Mouse (Mus musculus): ENCODE results near the gene Rasgef1b. TPM values are rescaled to one million over a fixed set of nuclear protein-coding genes. Genes with fewer than 3 reads are reported as not detected.

The Rasgef1b gene
- polyA plus RNA-seq, 1 experiment from 2014 or later = 31.1 TPM

DNA sequence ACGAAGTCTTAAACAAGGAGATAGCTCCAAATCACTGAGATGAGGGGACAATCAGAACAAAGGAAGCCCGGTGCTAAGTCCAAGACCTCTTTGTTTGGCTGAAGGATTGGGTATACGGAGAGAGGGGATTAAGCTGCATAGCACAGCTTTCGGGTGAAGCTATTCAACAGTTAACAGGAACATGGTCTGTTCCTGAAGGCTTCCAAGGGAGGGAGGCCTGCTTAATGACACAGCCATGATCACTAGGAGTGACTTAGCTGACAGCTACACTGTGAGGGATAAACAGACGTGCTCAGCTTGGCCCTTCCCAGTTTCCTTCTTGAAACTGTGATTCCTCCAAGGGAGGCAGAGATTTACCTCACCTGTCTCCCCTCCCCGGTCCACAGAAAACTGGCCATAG lies 41.0 kb downstream of the Rasgef1b start:
- WGBS = 58% methylated on average over 6 of the region's 6 CpGs
- H3K9ac ChIP-seq (ENCODE audit: low read length) = no peak overlapping the region
- H3K9me3 ChIP-seq (replicated peaks; ENCODE audit: control insufficient read depth, low read length) = no peaks in the 10 kb centered on the region
- H3K27ac ChIP-seq (ENCODE audit: low read length) = no peak overlapping the region
- ATAC-seq (replicated peaks; ENCODE audit: extremely low read depth, insufficient read depth, low FRiP score) = no peak
- H3K4me3 ChIP-seq (ENCODE audit: low read length) = no peak overlapping the region
- peaks cover 7% of the 10 kb centered on the region; the same call in 1 of the 2 replicates for H3K4me1 ChIP-seq (ENCODE audit: control insufficient read depth, insufficient read depth, low read length)
- H3K4me2 ChIP-seq (ENCODE audit: low read depth, low read length) = no peak overlapping the region
- H3K36me3 ChIP-seq (ENCODE audit: control insufficient read depth, insufficient read depth) = no peaks in the 10 kb centered on the region
- H3K27me3 ChIP-seq (ENCODE audit: control insufficient read depth, insufficient read depth, low read length) = no peaks in the 10 kb centered on the region

DNA sequence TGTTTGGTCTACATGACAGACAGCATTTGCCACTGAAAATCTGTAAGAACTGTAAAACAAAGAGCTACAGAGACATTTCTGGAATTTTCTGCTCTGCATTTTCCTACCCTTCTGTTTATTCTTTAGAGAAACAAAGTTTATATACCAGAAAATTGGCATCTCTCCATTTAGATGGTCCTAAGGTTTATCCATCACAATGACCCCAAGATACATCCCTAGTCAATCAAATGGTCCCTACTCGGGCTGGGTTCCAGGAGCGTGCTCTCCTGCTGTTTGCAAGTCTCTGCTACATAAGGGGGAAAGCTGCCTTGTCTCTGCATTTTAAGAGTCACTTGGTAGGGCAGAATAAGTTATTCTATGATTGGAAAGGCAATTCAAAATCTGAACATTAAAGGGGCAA lies 44.8 kb downstream of the Rasgef1b start:
- Histone ChIP-seq H3K9me3 (replicated peaks; ENCODE audit: control insufficient read depth, low read length) (no peaks in the 10 kb centered on the region), H3K4me1 (ENCODE audit: control insufficient read depth, insufficient read depth, low read length) (no peaks in the 10 kb centered on the region), H3K27me3 (ENCODE audit: control insufficient read depth, insufficient read depth, low read length) (no peaks in the 10 kb centered on the region), H3K27ac (ENCODE audit: low read length) (no peak overlapping the region), H3K4me3 (ENCODE audit: low read length) (no peak overlapping the region), H3K36me3 (ENCODE audit: control insufficient read depth, insufficient read depth) (no peaks in the 10 kb centered on the region), H3K4me2 (ENCODE audit: low read depth, low read length) (no peak overlapping the region), H3K9ac (ENCODE audit: low read length) (no peak overlapping the region)
- no peak for ATAC-seq (replicated peaks; ENCODE audit: extremely low read depth, insufficient read depth, low FRiP score)
- WGBS = 49% methylated on average over 2 of the region's 2 CpGs

DNA sequence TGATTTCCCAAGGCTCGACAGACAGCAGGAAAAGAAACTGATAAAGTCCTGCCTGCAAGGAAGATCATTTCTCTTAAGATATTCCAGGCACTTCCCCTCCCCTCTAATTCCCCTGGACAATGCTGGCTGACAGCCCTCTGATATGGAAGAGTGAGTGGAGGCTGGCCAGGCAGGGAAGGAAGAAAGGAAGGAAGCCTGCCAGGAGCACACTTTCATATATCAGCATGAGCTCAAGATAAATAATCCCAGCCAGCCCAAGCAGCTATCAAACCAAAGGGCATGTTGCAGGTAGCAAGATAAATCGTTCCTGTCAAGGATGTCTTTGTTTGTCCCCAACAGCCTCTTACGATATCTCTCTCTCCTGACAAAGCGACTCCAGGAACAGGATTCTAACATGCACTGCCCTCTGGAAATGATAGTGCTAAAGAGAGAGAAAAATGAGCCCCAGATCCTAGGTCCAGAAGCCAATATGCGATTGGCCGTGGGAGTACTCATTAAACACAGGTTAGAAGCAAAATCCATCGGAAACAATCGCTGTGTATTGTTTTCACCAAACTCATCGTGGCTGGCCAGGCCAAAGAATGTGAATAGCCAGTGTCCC lies 58.8 kb downstream of the Rasgef1b start:
- peak overlapping the region; percentile 69 for H3K27ac ChIP-seq (ENCODE audit: low read length)
- H3K4me2 ChIP-seq (ENCODE audit: low read depth, low read length) = peak overlapping the region; percentile 41
- no peaks in the 10 kb centered on the region for H3K36me3 ChIP-seq (ENCODE audit: control insufficient read depth, insufficient read depth)
- no peaks in the 10 kb centered on the region for H3K9me3 ChIP-seq (replicated peaks; ENCODE audit: control insufficient read depth, low read length)
- ATAC-seq (replicated peaks; ENCODE audit: extremely low read depth, insufficient read depth, low FRiP score) = peak; percentile 92
- no peak overlapping the region for H3K4me3 ChIP-seq (ENCODE audit: low read length)
- no peak overlapping the region for H3K9ac ChIP-seq (ENCODE audit: low read length)
- peaks cover 17% of the 10 kb centered on the region for H3K4me1 ChIP-seq (ENCODE audit: control insufficient read depth, insufficient read depth, low read length)
- 17% methylated on average over 9 of the region's 9 CpGs for WGBS
- no peaks in the 10 kb centered on the region for H3K27me3 ChIP-seq (ENCODE audit: control insufficient read depth, insufficient read depth, low read length)

DNA sequence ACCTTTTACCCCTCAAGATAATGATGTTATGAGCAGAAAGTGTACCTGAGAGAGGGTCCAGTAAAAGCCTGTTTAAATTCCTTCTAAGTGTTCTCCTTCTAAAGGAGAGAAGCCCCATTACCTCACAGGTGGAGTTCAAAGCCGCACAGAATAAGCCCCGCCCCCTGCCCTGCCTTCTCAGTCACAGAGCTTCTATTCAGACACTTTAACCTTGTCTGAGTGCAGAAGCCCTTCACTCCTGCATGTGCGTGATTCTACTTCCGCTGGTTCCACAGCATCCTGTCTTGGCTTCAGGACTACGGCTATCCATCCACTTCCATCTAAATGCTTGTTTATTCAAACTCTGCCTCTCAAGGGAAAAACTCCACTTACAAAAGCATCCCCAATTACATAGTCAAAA lies 72.8 kb downstream of the Rasgef1b start:
- Histone ChIP-seq H3K27me3 (ENCODE audit: control insufficient read depth, insufficient read depth, low read length) (no peaks in the 10 kb centered on the region), H3K4me2 (ENCODE audit: low read depth, low read length) (no peak overlapping the region), H3K4me3 (ENCODE audit: low read length) (no peak overlapping the region), H3K9ac (ENCODE audit: low read length) (no peak overlapping the region), H3K9me3 (replicated peaks; ENCODE audit: control insufficient read depth, low read length) (no peaks in the 10 kb centered on the region), H3K36me3 (ENCODE audit: control insufficient read depth, insufficient read depth) (no peaks in the 10 kb centered on the region), H3K27ac (ENCODE audit: low read length) (no peak overlapping the region), H3K4me1 (ENCODE audit: control insufficient read depth, insufficient read depth, low read length) (no peaks in the 10 kb centered on the region)
- no peak for ATAC-seq (replicated peaks; ENCODE audit: extremely low read depth, insufficient read depth, low FRiP score)
- 50% methylated on average over 5 of the region's 5 CpGs for WGBS

DNA sequence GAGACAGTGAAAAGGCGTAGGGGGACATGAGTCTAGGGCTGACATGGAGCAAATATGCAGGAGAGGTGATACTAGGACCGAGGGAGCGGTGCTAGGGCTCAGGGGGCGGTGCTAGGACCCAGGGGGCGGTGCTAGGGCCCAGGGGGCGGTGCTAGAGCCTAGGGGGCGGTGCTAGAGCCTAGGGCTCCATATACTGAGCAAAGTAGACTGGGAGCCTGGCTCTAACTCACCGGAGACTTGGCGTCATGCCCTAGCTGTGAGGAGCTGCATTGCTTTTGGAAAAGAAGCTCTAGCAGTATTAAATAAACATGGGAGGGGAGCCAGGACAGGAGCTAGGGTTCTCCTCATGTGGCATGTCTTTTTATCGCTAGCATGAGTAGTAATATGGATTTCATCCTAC lies 75.9 kb downstream of the Rasgef1b start:
- no peaks in the 10 kb centered on the region for H3K27me3 ChIP-seq (ENCODE audit: control insufficient read depth, insufficient read depth, low read length)
- no peaks in the 10 kb centered on the region for H3K9me3 ChIP-seq (replicated peaks; ENCODE audit: control insufficient read depth, low read length)
- no peak overlapping the region for H3K4me3 ChIP-seq (ENCODE audit: low read length)
- no peaks in the 10 kb centered on the region for H3K36me3 ChIP-seq (ENCODE audit: control insufficient read depth, insufficient read depth)
- no peak overlapping the region for H3K4me2 ChIP-seq (ENCODE audit: low read depth, low read length)
- WGBS = 77% methylated on average over 10 of the region's 10 CpGs
- no peak overlapping the region for H3K27ac ChIP-seq (ENCODE audit: low read length)
- peaks cover 6% of the 10 kb centered on the region for H3K4me1 ChIP-seq (ENCODE audit: control insufficient read depth, insufficient read depth, low read length)
- ATAC-seq (replicated peaks; ENCODE audit: extremely low read depth, insufficient read depth, low FRiP score) = no peak
- H3K9ac ChIP-seq (ENCODE audit: low read length) = no peak overlapping the region

DNA sequence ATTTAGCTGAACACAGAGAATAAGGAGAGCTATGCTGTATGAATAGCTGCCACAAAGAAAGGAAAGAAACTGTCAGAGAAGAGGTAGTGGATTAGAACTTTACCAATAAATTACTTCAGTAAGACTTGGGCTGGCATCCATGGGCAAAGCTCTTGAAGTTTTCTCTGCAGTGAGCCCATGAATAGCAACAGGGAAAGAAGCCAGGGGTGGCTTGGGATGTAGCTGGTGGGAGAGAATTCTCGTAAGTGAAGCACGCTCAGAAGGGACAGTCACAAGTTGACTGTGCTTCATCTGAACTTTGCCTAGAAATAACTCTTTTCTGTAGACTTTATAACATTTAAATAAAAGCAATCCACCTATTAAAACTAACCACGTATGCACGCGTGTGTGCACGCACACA lies 87.5 kb downstream of the Rasgef1b start:
- no peak for ATAC-seq (replicated peaks; ENCODE audit: extremely low read depth, insufficient read depth, low FRiP score)
- Histone ChIP-seq H3K4me2 (ENCODE audit: low read depth, low read length) (no peak overlapping the region), H3K9ac (ENCODE audit: low read length) (no peak overlapping the region), H3K36me3 (ENCODE audit: control insufficient read depth, insufficient read depth) (no peaks in the 10 kb centered on the region), H3K27me3 (ENCODE audit: control insufficient read depth, insufficient read depth, low read length) (no peaks in the 10 kb centered on the region; the same call in 1 of the 2 replicates), H3K9me3 (replicated peaks; ENCODE audit: control insufficient read depth, low read length) (no peaks in the 10 kb centered on the region), H3K27ac (ENCODE audit: low read length) (no peak overlapping the region), H3K4me3 (ENCODE audit: low read length) (no peak overlapping the region), H3K4me1 (ENCODE audit: control insufficient read depth, insufficient read depth, low read length) (peaks cover 3% of the 10 kb centered on the region; the same call in 1 of the 2 replicates)
- 83% methylated on average over 6 of the region's 6 CpGs for WGBS

DNA sequence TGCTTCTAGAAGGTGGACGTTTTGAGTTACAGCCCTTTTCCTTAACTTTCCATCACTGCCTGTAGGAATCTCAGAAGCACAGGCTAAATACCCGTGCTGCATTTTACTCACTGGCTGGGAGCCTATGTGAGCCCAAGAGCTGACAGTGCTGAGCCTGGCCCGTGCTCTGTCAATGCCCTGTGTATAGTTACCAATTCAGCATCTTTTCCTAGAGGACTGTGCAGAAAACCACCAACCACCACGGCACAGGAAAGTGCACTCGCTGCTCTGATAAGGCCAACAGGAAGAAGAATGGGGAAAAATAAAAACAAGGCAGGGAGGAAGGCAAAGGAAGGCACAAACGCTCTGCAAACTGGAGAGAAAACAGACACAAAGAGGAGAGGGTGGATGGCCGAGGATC lies 92.3 kb downstream of the Rasgef1b start:
- Histone ChIP-seq H3K27ac (ENCODE audit: low read length) (peak overlapping the region; percentile 11; the same call in 1 of the 2 replicates), H3K9ac (ENCODE audit: low read length) (no peak overlapping the region), H3K4me1 (ENCODE audit: control insufficient read depth, insufficient read depth, low read length) (peaks cover 20% of the 10 kb centered on the region), H3K36me3 (ENCODE audit: control insufficient read depth, insufficient read depth) (no peaks in the 10 kb centered on the region), H3K9me3 (replicated peaks; ENCODE audit: control insufficient read depth, low read length) (no peaks in the 10 kb centered on the region), H3K4me3 (ENCODE audit: low read length) (no peak overlapping the region), H3K27me3 (ENCODE audit: control insufficient read depth, insufficient read depth, low read length) (no peaks in the 10 kb centered on the region), H3K4me2 (ENCODE audit: low read depth, low read length) (no peak overlapping the region)
- 29% methylated on average over 7 of the region's 7 CpGs for WGBS
- no peak for ATAC-seq (replicated peaks; ENCODE audit: extremely low read depth, insufficient read depth, low FRiP score)

GRCm38 (mm10) chr5:99634010-99634541 lies 94.8 kb downstream of the Rasgef1b start:
- Histone ChIP-seq H3K4me1 (ENCODE audit: control insufficient read depth, insufficient read depth, low read length) (peaks cover 20% of the 10 kb centered on the region), H3K36me3 (ENCODE audit: control insufficient read depth, insufficient read depth) (no peaks in the 10 kb centered on the region), H3K27ac (ENCODE audit: low read length) (no peak overlapping the region), H3K4me2 (ENCODE audit: low read depth, low read length) (no peak overlapping the region), H3K27me3 (ENCODE audit: control insufficient read depth, insufficient read depth, low read length) (no peaks in the 10 kb centered on the region), H3K4me3 (ENCODE audit: low read length) (no peak overlapping the region), H3K9ac (ENCODE audit: low read length) (no peak overlapping the region), H3K9me3 (replicated peaks; ENCODE audit: control insufficient read depth, low read length) (no peaks in the 10 kb centered on the region)
- WGBS = 55% methylated on average over 8 of the region's 8 CpGs
- peak; percentile 52; the same call in 1 of the 2 replicates for ATAC-seq (replicated peaks; ENCODE audit: extremely low read depth, insufficient read depth, low FRiP score)

DNA sequence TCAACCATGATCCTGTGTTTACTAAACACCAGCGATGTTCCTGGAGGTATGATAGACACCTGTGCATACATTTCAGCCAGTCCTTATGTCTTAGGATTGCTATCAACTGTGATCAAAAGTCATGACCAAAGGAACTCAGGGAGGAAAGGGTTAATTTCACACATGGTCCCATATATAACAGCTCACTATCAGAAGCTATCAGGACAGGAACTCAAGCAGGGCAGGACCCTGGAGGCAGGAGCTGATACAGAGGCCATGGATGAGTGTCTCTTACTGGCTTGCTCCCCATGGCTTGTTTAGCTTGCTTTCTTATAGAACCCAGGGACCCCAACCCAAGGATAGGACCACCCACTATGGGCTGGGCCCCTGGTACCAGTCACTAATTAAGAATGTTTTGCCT lies 95.3 kb downstream of the Rasgef1b start:
- Histone ChIP-seq H3K9ac (ENCODE audit: low read length) (no peak overlapping the region), H3K4me3 (ENCODE audit: low read length) (no peak overlapping the region), H3K9me3 (replicated peaks; ENCODE audit: control insufficient read depth, low read length) (no peaks in the 10 kb centered on the region), H3K27me3 (ENCODE audit: control insufficient read depth, insufficient read depth, low read length) (no peaks in the 10 kb centered on the region), H3K27ac (ENCODE audit: low read length) (no peak overlapping the region), H3K36me3 (ENCODE audit: control insufficient read depth, insufficient read depth) (no peaks in the 10 kb centered on the region), H3K4me2 (ENCODE audit: low read depth, low read length) (no peak overlapping the region), H3K4me1 (ENCODE audit: control insufficient read depth, insufficient read depth, low read length) (peaks cover 20% of the 10 kb centered on the region)
- 76% methylated on average over 1 of the region's 1 CpGs for WGBS
- no peak for ATAC-seq (replicated peaks; ENCODE audit: extremely low read depth, insufficient read depth, low FRiP score)

All from heart, embryonic 16.5 days (tissue).